Mouse (Mus musculus) CH12.LX (cell line): Measurements from ENCODE around the gene B3gat3. TPM values are rescaled to one million over a fixed set of nuclear protein-coding genes. Genes with fewer than 3 reads are reported as not detected.

Experiments
- DNase-seq: peaks from one replicate; pipeline ENCODE4 v3.0.0-alpha.2; 2013; ENCODE audit errors: extremely low read depth
- H3K27ac ChIP-seq: 2 replicates; pipeline ENCODE4 v1.5.1; 2012; ENCODE audit warnings: low read depth, mild to moderate bottlenecking, control low read depth, moderate library complexity; ENCODE audit not compliant: insufficient read depth
- H3K27me3 ChIP-seq: replicated peaks from 2 replicates; pipeline ENCODE3; 2012; ENCODE audit warnings: inconsistent platforms
- H3K36me3 ChIP-seq, 2 experiments: replicated peaks in 1 of 2; 2 replicates each; pipeline versions ENCODE3 to v1.6.1; 2012; ENCODE audit warnings: inconsistent platforms in 1 of 2, low read length in 1 of 2, mild to moderate bottlenecking in 1 of 2, mixed read lengths in 1 of 2, moderate library complexity in 1 of 2; ENCODE audit not compliant: control insufficient read depth in 1 of 2, insufficient read depth in 1 of 2
- H3K4me1 ChIP-seq, 2 experiments: 2 replicates each; pipeline ENCODE4 v1.6.1; 2012; ENCODE audit warnings: inconsistent platforms in 1 of 2, moderate library complexity in 1 of 2; ENCODE audit not compliant: insufficient read depth in 2 of 2, control insufficient read depth in 1 of 2
- H3K4me2 ChIP-seq: 2 replicates; pipeline ENCODE4 v1.6.1; 2012; ENCODE audit warnings: low read depth, mild to moderate bottlenecking, control low read depth; ENCODE audit not compliant: poor library complexity, insufficient read depth, severe bottlenecking
- H3K4me3 ChIP-seq, 3 experiments: fragments of 150-350 bp in 1 of 3; sonication (generic) in 1 of 3; replicated peaks in 1 of 3; 2 replicates each; pipeline versions ENCODE3 to v1.5.1; 2011 to 2012; ENCODE audit warnings: low read depth in 2 of 3, low read length in 2 of 3, mild to moderate bottlenecking in 2 of 3, moderate library complexity in 2 of 3, control low read depth in 1 of 3, improper control_type of control experiment in 1 of 3, inconsistent platforms in 1 of 3, mixed read lengths in 1 of 3; ENCODE audit not compliant: poor library complexity in 1 of 3
- H3K79me2 ChIP-seq: replicated peaks from 2 replicates; pipeline ENCODE4 v1.6.1; 2012; ENCODE audit warnings: mild to moderate bottlenecking, moderate library complexity; ENCODE audit not compliant: control insufficient read depth, poor library complexity, insufficient read depth, severe bottlenecking; ENCODE audit errors: extremely low read depth
- H3K9ac ChIP-seq: 2 replicates; pipeline ENCODE4 v1.6.1; 2012; ENCODE audit warnings: low read depth, mild to moderate bottlenecking, control low read depth, moderate library complexity; ENCODE audit not compliant: insufficient read depth
- H3K9me3 ChIP-seq: replicated peaks from 2 replicates; pipeline ENCODE3; 2012; ENCODE audit warnings: low read length, inconsistent platforms, mixed read lengths
- CHD2 ChIP-seq: IDR thresholded peaks from 2 replicates; pipeline ENCODE4 v1.6.1; 2011; ENCODE audit warnings: low read length, improper control_type of control experiment
- ETS1 ChIP-seq: conservative IDR thresholded peaks from 2 replicates; pipeline ENCODE4 v1.6.1; 2012; ENCODE audit warnings: low read depth, mild to moderate bottlenecking, inconsistent platforms, low read length, improper control_type of control experiment, moderate library complexity
- GABPA ChIP-seq: IDR thresholded peaks from 2 replicates; pipeline ENCODE4 v1.6.1; 2012; ENCODE audit warnings: low read depth, low read length, improper control_type of control experiment, inconsistent platforms; ENCODE audit not compliant: insufficient replicate concordance
- HCFC1 ChIP-seq: IDR thresholded peaks from 2 replicates; pipeline ENCODE4 v1.6.1; 2012; ENCODE audit warnings: low read depth, mild to moderate bottlenecking, inconsistent platforms, low read length, improper control_type of control experiment
- IRF4 ChIP-seq: IDR thresholded peaks from 2 replicates; pipeline ENCODE4 v1.6.1; 2014; ENCODE audit warnings: low read depth, mild to moderate bottlenecking, inconsistent platforms, low read length, improper control_type of control experiment
- JUN ChIP-seq: IDR thresholded peaks from 2 replicates; pipeline ENCODE4 v1.6.1; 2011; ENCODE audit warnings: low read depth, mild to moderate bottlenecking, low read length, improper control_type of control experiment, moderate library complexity; ENCODE audit not compliant: insufficient read depth
- JUND ChIP-seq: conservative IDR thresholded peaks from 2 replicates; pipeline ENCODE4 v1.6.1; 2011; ENCODE audit warnings: low read depth, low read length, improper control_type of control experiment
- KAT2A ChIP-seq: IDR thresholded peaks from 2 replicates; pipeline ENCODE4 v1.6.1; 2012; ENCODE audit warnings: low read length, improper control_type of control experiment, inconsistent platforms; ENCODE audit not compliant: insufficient replicate concordance
- MAFK ChIP-seq: IDR thresholded peaks from 2 replicates; pipeline ENCODE4 v1.6.1; 2011; ENCODE audit warnings: low read length, improper control_type of control experiment; ENCODE audit not compliant: insufficient replicate concordance
- MEF2A ChIP-seq: IDR thresholded peaks from 2 replicates; pipeline ENCODE4 v1.6.1; 2014; ENCODE audit warnings: low read depth, mild to moderate bottlenecking, inconsistent platforms, low read length, improper control_type of control experiment, borderline replicate concordance
- NRF1 ChIP-seq: IDR thresholded peaks from 2 replicates; pipeline ENCODE4 v1.6.1; 2014; ENCODE audit warnings: low read depth, mild to moderate bottlenecking, inconsistent platforms, low read length, improper control_type of control experiment, moderate library complexity
- PAX5 ChIP-seq: IDR thresholded peaks from 2 replicates; pipeline ENCODE4 v1.6.1; 2012; ENCODE audit warnings: low read length, inconsistent platforms, mixed read lengths
- POLR2A ChIP-seq: IDR thresholded peaks from 2 replicates; pipeline ENCODE4 v1.6.1; 2011; ENCODE audit warnings: low read depth, mild to moderate bottlenecking, improper control_type of control experiment, low read length
- RAD21 ChIP-seq: IDR thresholded peaks from 2 replicates; pipeline ENCODE4 v1.6.1; 2011; ENCODE audit warnings: low read depth, mild to moderate bottlenecking, low read length, improper control_type of control experiment, moderate library complexity
- RCOR1 ChIP-seq: conservative IDR thresholded peaks from 2 replicates; pipeline ENCODE4 v1.6.1; 2012; ENCODE audit warnings: low read depth, mild to moderate bottlenecking, inconsistent platforms, low read length, improper control_type of control experiment
- TBP ChIP-seq: conservative IDR thresholded peaks from 2 replicates; pipeline ENCODE4 v1.6.1; 2011; ENCODE audit warnings: low read depth, low read length, improper control_type of control experiment
- TCF12 ChIP-seq: IDR thresholded peaks from 2 replicates; pipeline ENCODE4 v1.6.1; 2014; ENCODE audit warnings: low read depth, mild to moderate bottlenecking, inconsistent platforms, low read length, improper control_type of control experiment
- UBTF ChIP-seq: IDR thresholded peaks from 2 replicates; pipeline ENCODE4 v1.6.1; 2012; ENCODE audit warnings: low read depth, mild to moderate bottlenecking, inconsistent platforms, low read length, improper control_type of control experiment, moderate library complexity
- ZC3H11A ChIP-seq: IDR thresholded peaks from 2 replicates; pipeline ENCODE4 v1.6.1; 2012; ENCODE audit warnings: low read depth, mild to moderate bottlenecking, inconsistent platforms, low read length, improper control_type of control experiment
- ZKSCAN1 ChIP-seq: IDR thresholded peaks from 2 replicates; pipeline ENCODE4 v1.6.1; 2012; ENCODE audit warnings: low read depth, inconsistent platforms, low read length, improper control_type of control experiment, borderline replicate concordance
- dilution Hi-C: fragments of 300-500 bp; cut with MboI; formaldehyde crosslinking; loops from 2 replicates; pipeline ENCODE4 v1.14.3; 2020; ENCODE audit warnings: low sequenced_read_pairs; ENCODE audit not compliant: extremely low pct_unique_long_range_greater_than_20kb, extremely low pct_ligation_motif_present
- in situ Hi-C: fragments of 300-500 bp; cut with MboI; formaldehyde crosslinking; loops from 3 replicates; pipeline ENCODE4 v1.14.3; 2019; ENCODE audit warnings: low sequenced_read_pairs, low pct_ligation_motif_present, low pct_unique_long_range_greater_than_20kb, mixed read lengths
- polyA plus RNA-seq: library from polyadenylated mRNA; unstranded; fragments of >175 nt; gene quantifications from 2 replicates; pipeline ENCODE4 v1.2.1, GENCODE M21; 2012; ENCODE audit warnings: low read depth; ENCODE audit not compliant: insufficient read length
- total RNA-seq, 2 experiments: library from RNA; depleted of rRNA; stranded (reverse); fragments of 300-350 nt in 1 of 2; fragments of >200 nt in 1 of 2; gene quantifications; 2 replicates each; pipeline ENCODE4 v1.2.3; 2012 to 2014

B3gat3 gene
- total and polyA plus RNA-seq, 3 experiments, result 17.8 to 54.8 (median 33.0) TPM

DNA sequence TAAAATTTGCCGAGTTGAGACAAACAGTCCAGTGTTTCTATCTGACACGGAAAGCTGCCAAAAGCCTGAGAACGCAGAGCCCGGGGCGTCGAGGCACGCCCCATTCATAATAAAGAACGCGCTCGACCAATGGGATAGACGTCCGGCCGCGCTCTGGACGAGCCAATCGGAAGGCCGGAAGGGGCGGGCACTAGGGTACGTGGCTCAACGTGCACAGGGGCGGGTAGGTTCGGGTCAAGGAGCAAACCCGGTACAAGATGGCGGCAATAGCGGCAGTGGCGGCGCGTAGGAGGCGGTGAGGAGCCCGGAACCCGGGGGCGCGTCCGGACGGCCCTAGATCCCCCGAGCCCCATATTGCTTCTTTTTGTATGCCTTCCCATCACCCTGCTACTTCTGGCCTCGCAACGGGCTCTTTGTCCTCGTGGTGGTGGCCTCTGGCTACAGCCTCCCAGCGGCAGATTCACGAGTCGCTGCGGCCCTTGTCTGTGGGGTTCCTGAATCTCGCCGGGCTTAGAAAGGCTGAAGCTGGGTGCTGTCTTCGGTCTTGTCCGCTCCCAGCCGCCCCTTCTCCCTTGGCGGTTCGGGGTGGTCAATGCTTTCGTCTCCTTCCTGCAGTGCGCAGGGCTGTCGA, 22.2 kb upstream of the B3gat3 start, which contains the start of gene Ganab (continued):
- peak; percentile 43 for TF ChIP-seq IRF4
- TF ChIP-seq PAX5, result no peak
- TF ChIP-seq POLR2A, result peak; percentile 88
- no peak for TF ChIP-seq UBTF

DNA sequence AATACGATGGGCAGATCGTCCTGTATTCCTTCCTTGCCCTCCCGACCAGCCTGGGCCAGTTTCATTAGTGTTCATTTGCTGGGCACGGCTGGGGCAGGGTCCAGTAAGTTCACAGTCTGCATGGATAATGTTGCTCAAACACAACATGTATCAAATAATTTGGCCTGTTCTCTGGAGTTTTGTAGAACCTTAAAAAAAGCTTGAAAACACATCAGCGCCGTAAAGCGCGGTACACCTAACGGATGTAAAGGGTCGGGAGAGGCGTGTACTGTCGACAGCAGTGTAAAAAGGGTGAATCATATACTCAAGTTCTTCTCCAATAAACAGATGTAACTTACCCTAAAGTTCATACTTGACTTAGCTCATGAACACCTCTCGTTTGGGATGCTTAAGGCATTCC, 21.6 kb upstream of the B3gat3 start:
- Histone ChIP-seq H3K4me2 (peak overlapping the region; percentile 96; the same call in 1 of the 2 replicates), H3K9ac (peak overlapping the region; percentile 85), H3K27ac (peak overlapping the region; percentile 29), H3K27me3 (no peaks in the 10 kb centered on the region), H3K4me3 (peak overlapping the region; percentile 82 to 99 (median 99)), H3K4me1 (peaks cover 32 to 71% of the 10 kb centered on the region in 2 experiments), H3K79me2 (peaks cover 74% of the 10 kb centered on the region), H3K36me3 (peaks cover 30 to 48% of the 10 kb centered on the region in 2 experiments), H3K9me3 (no peaks in the 10 kb centered on the region)
- in situ Hi-C loops, result loop anchor here (5.0 kb wide), 1 partner anchor 39 kb away; no protein-coding TSS in a partner anchor
- dilution Hi-C loops, result no loop called here
- no peak for TF ChIP-seq TBP
- TF ChIP-seq JUN, result no peak
- no peak for TF ChIP-seq MAFK
- no peak for TF ChIP-seq ETS1
- TF ChIP-seq KAT2A, result no peak
- no peak for TF ChIP-seq RAD21
- TF ChIP-seq PAX5, result no peak
- no peak for TF ChIP-seq RCOR1
- no peak for TF ChIP-seq CHD2
- TF ChIP-seq UBTF, result no peak
- TF ChIP-seq JUND, result no peak
- no peak for TF ChIP-seq ZKSCAN1
- no peak for TF ChIP-seq MEF2A
- TF ChIP-seq TCF12, result no peak
- no peak for TF ChIP-seq ZC3H11A
- TF ChIP-seq HCFC1, result no peak
- no peak for TF ChIP-seq GABPA
- TF ChIP-seq NRF1, result no peak
- DNase-seq, result peak; percentile 29
